Mouse (Mus musculus) neural tube, embryonic 14.5 days (tissue): Measurements from ENCODE around the gene Cfap52. TPM values are rescaled to one million over a fixed set of nuclear protein-coding genes. Genes with fewer than 3 reads are reported as not detected.
A peak's percentile ranks its signal among the peaks of the same experiment; 100 is the strongest.

Experiments
- ATAC-seq: fragments of 200-750 bp; cut with Nextera tagmentation; 2 replicates; pipeline ENCODE4 v1.8.0; 2017; ENCODE audit warnings: low read depth, mild to moderate bottlenecking, moderate TSS enrichment, moderate library complexity
- H3K27ac ChIP-seq: fragments of 300-500 bp; sonication (generic); 2 replicates; pipeline ENCODE4 v1.5.1; 2014; ENCODE audit warnings: low read depth, mild to moderate bottlenecking, control low read depth, low read length, moderate library complexity, mixed read lengths
- H3K27me3 ChIP-seq: fragments of 300-500 bp; sonication (generic); 2 replicates; pipeline ENCODE4 v1.6.1; 2014; ENCODE audit warnings: low read length; ENCODE audit not compliant: control insufficient read depth, insufficient read depth
- H3K36me3 ChIP-seq: fragments of 300-500 bp; sonication (generic); 2 replicates; pipeline ENCODE4 v1.6.1; 2014; ENCODE audit warnings: low read length, mixed read lengths; ENCODE audit not compliant: control insufficient read depth, insufficient read depth
- H3K4me1 ChIP-seq: fragments of 300-500 bp; sonication (generic); 2 replicates; pipeline ENCODE4 v1.6.1; 2014; ENCODE audit warnings: low read length; ENCODE audit not compliant: control insufficient read depth, insufficient read depth
- H3K4me2 ChIP-seq: fragments of 300-500 bp; sonication (generic); 2 replicates; pipeline ENCODE4 v1.6.1; 2014; ENCODE audit warnings: mild to moderate bottlenecking, low read depth, low read length, control low read depth
- H3K4me3 ChIP-seq: fragments of 300-500 bp; sonication (generic); 2 replicates; pipeline ENCODE4 v1.5.1; 2014; ENCODE audit warnings: low read depth, low read length, control low read depth, mixed read lengths
- H3K9ac ChIP-seq: fragments of 300-500 bp; sonication (generic); replicated peaks from 2 replicates; pipeline ENCODE4 v1.6.1; 2014; ENCODE audit warnings: low read depth, mild to moderate bottlenecking, control low read depth, low read length, mixed read lengths
- H3K9me3 ChIP-seq: fragments of 300-500 bp; sonication (generic); 2 replicates; pipeline ENCODE4 v1.6.1; 2016; ENCODE audit warnings: low read length; ENCODE audit not compliant: control insufficient read depth
- WGBS: fragments of 180-500 bp; shearing (Covaris S2); extraction: QIAGEN DNeasy Blood & Tissue Kit; methylation state at CpG from one replicate; pipeline ENCODE4 v1.1.7; 2014; 5-methylcytosine and 5-hydroxymethylcytosine counted together
- polyA plus RNA-seq: library from polyadenylated mRNA; unstranded; fragments of >200 nt; fragmentation: Nextera tagmentation; extraction: Ambion mirVana; gene quantifications from 2 replicates; pipeline ENCODE4 v1.2.1, GENCODE M21; 2014

Cfap52 gene
- polyA plus RNA-seq, 1 experiment from 2014 or later = 3.3 TPM

- H3K4me2 ChIP-seq = no peak overlapping the region
- 82% methylated on average over 4 of the region's 4 CpGs for WGBS
- ATAC-seq = no peak
- H3K27ac ChIP-seq = no peak overlapping the region
- H3K4me3 ChIP-seq = no peak overlapping the region
- H3K27me3 ChIP-seq = no peaks in the 10 kb centered on the region
- H3K36me3 ChIP-seq = 0 out of 2 replicates have a peak, but pooled peaks cover 4% of the 10 kb centered on the region
- H3K4me1 ChIP-seq = no peaks in the 10 kb centered on the region
- no peak overlapping the region for H3K9ac ChIP-seq
- no peaks in the 10 kb centered on the region for H3K9me3 ChIP-seq
Measured at GRCm38 (mm10) chr11:67991240-67991639, 25.8 kb upstream of the Cfap52 start.

- Histone ChIP-seq H3K36me3 (0 out of 2 replicates have a peak, but pooled peaks cover 4% of the 10 kb centered on the region), H3K9ac (no peak overlapping the region), H3K4me1 (no peaks in the 10 kb centered on the region), H3K27ac (no peak overlapping the region), H3K4me3 (no peak overlapping the region), H3K27me3 (no peaks in the 10 kb centered on the region), H3K4me2 (no peak overlapping the region), H3K9me3 (no peaks in the 10 kb centered on the region)
- WGBS = 93% methylated on average over 6 of the region's 6 CpGs
- ATAC-seq = no peak
Measured at GRCm38 (mm10) chr11:67983564-67983963, 18.1 kb upstream of the Cfap52 start.

- WGBS = 24% methylated on average over 2 of the region's 2 CpGs
Measured at GRCm38 (mm10) chr11:67975252-67975651, 9.8 kb upstream of the Cfap52 start.

GRCm38 (mm10) chr11:67973225-67973624, 7.8 kb upstream of the Cfap52 start:
- Histone ChIP-seq H3K9ac (no peak overlapping the region), H3K27me3 (no peaks in the 10 kb centered on the region), H3K27ac (no peak overlapping the region), H3K4me2 (no peak overlapping the region), H3K9me3 (no peaks in the 10 kb centered on the region), H3K36me3 (0 out of 2 replicates have a peak, but pooled peaks cover 3% of the 10 kb centered on the region), H3K4me1 (no peaks in the 10 kb centered on the region), H3K4me3 (no peak overlapping the region)
- 92% methylated on average over 5 of the region's 5 CpGs for WGBS
- no peak for ATAC-seq

More at GRCm38 (mm10) chr11:67975252-67975651, 9.8 kb upstream of the Cfap52 start:
- Histone ChIP-seq H3K4me1 (no peaks in the 10 kb centered on the region), H3K27ac (no peak overlapping the region), H3K4me2 (no peak overlapping the region), H3K9me3 (no peaks in the 10 kb centered on the region), H3K4me3 (no peak overlapping the region), H3K9ac (no peak overlapping the region), H3K36me3 (0 out of 2 replicates have a peak, but pooled peaks cover 3% of the 10 kb centered on the region), H3K27me3 (no peaks in the 10 kb centered on the region)
- no peak for ATAC-seq

GRCm38 (mm10) chr11:67972606-67973005, 7.2 kb upstream of the Cfap52 start:
- H3K9ac ChIP-seq = no peak overlapping the region
- H3K4me2 ChIP-seq = no peak overlapping the region
- ATAC-seq = no peak
- no peaks in the 10 kb centered on the region for H3K4me1 ChIP-seq
- 97% methylated on average over 1 of the region's 1 CpGs for WGBS
- 0 out of 2 replicates have a peak, but pooled peaks cover 3% of the 10 kb centered on the region for H3K36me3 ChIP-seq
- no peak overlapping the region for H3K4me3 ChIP-seq
- no peaks in the 10 kb centered on the region for H3K9me3 ChIP-seq
- H3K27me3 ChIP-seq = no peaks in the 10 kb centered on the region
- H3K27ac ChIP-seq = no peak overlapping the region

- H3K4me1 ChIP-seq = peaks cover 5% of the 10 kb centered on the region; the same call in 1 of the 2 replicates
- no peak overlapping the region for H3K4me2 ChIP-seq
- H3K36me3 ChIP-seq = no peaks in the 10 kb centered on the region
- H3K27ac ChIP-seq = no peak overlapping the region
- no peak overlapping the region for H3K4me3 ChIP-seq
- 68% methylated on average over 11 of the region's 11 CpGs for WGBS
- no peak for ATAC-seq
- no peaks in the 10 kb centered on the region for H3K9me3 ChIP-seq
- no peaks in the 10 kb centered on the region for H3K27me3 ChIP-seq
- H3K9ac ChIP-seq = no peak overlapping the region
Measured at GRCm38 (mm10) chr11:67967831-67968230, 2.4 kb upstream of the Cfap52 start.

GRCm38 (mm10) chr11:67965905-67966878, 741 bp upstream of the Cfap52 start, which contains the start of gene Stx8:
Gene Stx8 (plus strand): TSS chr11:67966193.
- H3K9ac ChIP-seq = peak within 1 kb of the TSS; percentile 85
- WGBS = under 1% methylated on average over 28 of the region's 28 CpGs
- H3K27ac ChIP-seq = no peak within 1 kb of the TSS

GRCm38 (mm10) chr11:67964110-67964509, 1.3 kb downstream of the Cfap52 start:
- H3K27me3 ChIP-seq = no peaks in the 10 kb centered on the region
- H3K9me3 ChIP-seq = no peaks in the 10 kb centered on the region
- peaks cover 5% of the 10 kb centered on the region; the same call in 1 of the 2 replicates for H3K4me1 ChIP-seq
- no peak overlapping the region for H3K9ac ChIP-seq
- no peak overlapping the region for H3K4me2 ChIP-seq
- 76% methylated on average over 6 of the region's 6 CpGs for WGBS
- no peak overlapping the region for H3K4me3 ChIP-seq
- H3K36me3 ChIP-seq = no peaks in the 10 kb centered on the region
- no peak for ATAC-seq
- no peak overlapping the region for H3K27ac ChIP-seq

More at GRCm38 (mm10) chr11:67965905-67966878, 741 bp upstream of the Cfap52 start, which contains the start of gene Stx8:
- Histone ChIP-seq H3K36me3 (no peaks in the 10 kb centered on the region), H3K4me2 (peak within 1 kb of the TSS; percentile 96), H3K27me3 (no peaks in the 10 kb centered on the region), H3K9me3 (no peaks in the 10 kb centered on the region), H3K4me1 (peaks cover 5% of the 10 kb centered on the region; the same call in 1 of the 2 replicates), H3K4me3 (peak within 1 kb of the TSS; percentile 78)
- peak; percentile 85 for ATAC-seq

- Histone ChIP-seq H3K9me3 (no peaks in the 10 kb centered on the region), H3K4me2 (no peak overlapping the region), H3K4me1 (no peaks in the 10 kb centered on the region), H3K9ac (no peak overlapping the region), H3K4me3 (no peak overlapping the region), H3K36me3 (no peaks in the 10 kb centered on the region), H3K27ac (no peak overlapping the region), H3K27me3 (no peaks in the 10 kb centered on the region)
- WGBS = 81% methylated on average over 6 of the region's 6 CpGs
- no peak for ATAC-seq
Measured at GRCm38 (mm10) chr11:67954413-67954812, 11.0 kb downstream of the Cfap52 start.
